Mouse (Mus musculus): ENCODE measurements around the gene Ptrh2. TPM values are rescaled to one million over a fixed set of nuclear protein-coding genes. Genes with fewer than 3 reads are reported as not detected.

Ptrh2 gene
- polyA plus RNA-seq, 1 experiment from 2014 or later: 41.8 TPM

DNA sequence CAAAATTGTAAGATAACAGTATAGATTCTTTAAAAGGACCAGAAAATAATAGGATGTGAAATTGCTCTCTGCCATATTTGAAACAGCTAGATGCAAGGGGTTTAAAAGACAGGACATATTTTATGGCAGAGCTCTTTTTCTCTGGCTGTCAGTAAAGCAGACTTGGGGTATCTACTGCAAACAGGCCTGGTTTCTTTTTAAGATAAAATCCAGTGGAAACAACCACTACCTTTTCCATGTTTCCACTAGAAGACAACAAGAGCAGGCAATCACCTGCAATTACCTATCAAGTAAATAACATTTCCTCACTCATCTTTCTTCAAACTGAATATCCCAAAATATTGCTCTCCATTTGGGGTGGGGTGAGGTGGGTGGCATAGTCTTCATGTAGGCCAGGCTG is 19.8 kb upstream of the Ptrh2 start:
- Histone ChIP-seq H3K9ac (ENCODE audit: low read length) (no peak overlapping the region), H3K27ac (ENCODE audit: low read depth, low read length) (no peak overlapping the region), H3K36me3 (ENCODE audit: control insufficient read depth, insufficient read depth, low read length) (no peaks in the 10 kb centered on the region), H3K4me3 (ENCODE audit: low read depth, low read length) (no peak overlapping the region), H3K27me3 (ENCODE audit: control insufficient read depth, insufficient read depth, low read length) (no peaks in the 10 kb centered on the region), H3K4me1 (ENCODE audit: control insufficient read depth, insufficient read depth, low read length) (no peaks in the 10 kb centered on the region), H3K4me2 (no peak overlapping the region), H3K9me3 (ENCODE audit: control insufficient read depth, low read length) (no peaks in the 10 kb centered on the region)
- DNase-seq (ENCODE audit: low spot score, missing footprints): no peak
- no peak for ATAC-seq (ENCODE audit: low FRiP score)

DNA sequence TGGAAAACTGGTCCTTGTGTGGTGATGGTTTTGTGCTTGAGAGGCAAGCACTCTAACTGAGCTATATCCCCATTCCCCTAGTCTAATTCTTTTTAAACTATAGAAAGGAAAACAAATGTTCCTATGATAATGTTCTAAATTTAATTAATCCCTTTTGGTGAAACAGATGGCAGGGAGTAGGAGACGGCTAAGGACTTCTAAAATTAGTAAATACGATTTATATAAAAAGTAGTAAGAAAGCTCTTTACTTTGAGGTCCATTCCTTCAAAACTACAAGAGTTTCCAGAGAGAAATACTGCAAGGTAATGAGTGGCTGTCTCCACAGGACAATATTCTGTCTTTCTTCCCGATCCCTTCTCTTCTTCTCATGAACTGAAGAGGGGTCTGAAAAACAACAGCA is 19.4 kb upstream of the Ptrh2 start:
- 89% methylated on average over 3 of the region's 3 CpGs for WGBS
- Histone ChIP-seq H3K27ac (ENCODE audit: low read depth, low read length) (no peak overlapping the region), H3K4me2 (no peak overlapping the region), H3K27me3 (ENCODE audit: control insufficient read depth, insufficient read depth, low read length) (no peaks in the 10 kb centered on the region), H3K4me1 (ENCODE audit: control insufficient read depth, insufficient read depth, low read length) (no peaks in the 10 kb centered on the region), H3K9ac (ENCODE audit: low read length) (no peak overlapping the region), H3K4me3 (ENCODE audit: low read depth, low read length) (no peak overlapping the region), H3K36me3 (ENCODE audit: control insufficient read depth, insufficient read depth, low read length) (no peaks in the 10 kb centered on the region), H3K9me3 (ENCODE audit: control insufficient read depth, low read length) (no peaks in the 10 kb centered on the region)
- DNase-seq (ENCODE audit: low spot score, missing footprints) (no peak), ATAC-seq (ENCODE audit: low FRiP score) (no peak)

DNA sequence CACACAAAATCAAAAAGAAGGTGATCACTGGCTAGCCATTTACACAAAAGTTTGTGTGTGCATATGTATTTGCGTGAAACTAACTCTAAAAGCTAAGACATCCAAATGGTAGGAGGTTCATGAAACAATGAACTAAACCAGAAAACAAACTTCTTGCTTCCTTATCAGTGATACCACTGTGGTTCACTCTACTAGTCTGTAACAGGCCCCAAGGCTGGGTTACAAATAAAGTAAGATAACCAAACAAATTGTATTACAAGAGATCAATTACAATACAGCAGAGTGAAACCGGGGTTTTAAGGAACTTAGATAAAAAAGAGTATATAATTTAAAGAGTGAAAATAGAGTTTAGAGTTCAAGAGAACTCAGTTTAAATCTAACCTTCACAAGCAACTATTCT is 16.2 kb upstream of the Ptrh2 start:
- H3K4me3 ChIP-seq (ENCODE audit: low read depth, low read length): no peak overlapping the region
- no peaks in the 10 kb centered on the region for H3K9me3 ChIP-seq (ENCODE audit: control insufficient read depth, low read length)
- no peak for DNase-seq (ENCODE audit: low spot score, missing footprints)
- H3K27me3 ChIP-seq (ENCODE audit: control insufficient read depth, insufficient read depth, low read length): no peaks in the 10 kb centered on the region
- ATAC-seq (ENCODE audit: low FRiP score): no peak
- no peak overlapping the region for H3K9ac ChIP-seq (ENCODE audit: low read length)
- no peaks in the 10 kb centered on the region for H3K4me1 ChIP-seq (ENCODE audit: control insufficient read depth, insufficient read depth, low read length)
- no peaks in the 10 kb centered on the region for H3K36me3 ChIP-seq (ENCODE audit: control insufficient read depth, insufficient read depth, low read length)
- WGBS: 93% methylated on average over 2 of the region's 2 CpGs
- no peak overlapping the region for H3K27ac ChIP-seq (ENCODE audit: low read depth, low read length)
- H3K4me2 ChIP-seq: no peak overlapping the region

DNA sequence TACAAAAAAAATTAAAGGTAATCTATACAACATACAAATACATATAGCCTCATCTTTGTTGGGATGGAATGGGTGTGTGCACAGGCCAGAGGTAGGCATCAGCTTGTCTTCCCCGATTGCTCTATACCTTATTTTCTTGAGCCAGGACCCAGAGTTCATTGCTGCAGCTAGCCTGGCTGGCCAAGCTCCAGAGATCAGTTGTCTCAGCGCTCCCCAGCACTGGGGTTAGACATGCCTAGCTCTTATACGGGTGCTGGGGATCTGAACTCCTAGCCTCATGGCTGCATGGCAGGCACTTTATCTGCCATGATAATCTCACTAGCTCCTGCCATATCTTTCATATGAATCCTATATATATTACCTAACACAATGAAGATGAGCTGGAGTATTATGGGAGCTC is 15.6 kb upstream of the Ptrh2 start:
- Histone ChIP-seq H3K4me2 (no peak overlapping the region), H3K27ac (ENCODE audit: low read depth, low read length) (no peak overlapping the region), H3K36me3 (ENCODE audit: control insufficient read depth, insufficient read depth, low read length) (no peaks in the 10 kb centered on the region), H3K9me3 (ENCODE audit: control insufficient read depth, low read length) (no peaks in the 10 kb centered on the region), H3K9ac (ENCODE audit: low read length) (no peak overlapping the region), H3K27me3 (ENCODE audit: control insufficient read depth, insufficient read depth, low read length) (no peaks in the 10 kb centered on the region), H3K4me3 (ENCODE audit: low read depth, low read length) (no peak overlapping the region), H3K4me1 (ENCODE audit: control insufficient read depth, insufficient read depth, low read length) (no peaks in the 10 kb centered on the region)
- ATAC-seq (ENCODE audit: low FRiP score) (no peak), DNase-seq (ENCODE audit: low spot score, missing footprints) (no peak)
- WGBS: 91% methylated on average over 3 of the region's 3 CpGs

DNA sequence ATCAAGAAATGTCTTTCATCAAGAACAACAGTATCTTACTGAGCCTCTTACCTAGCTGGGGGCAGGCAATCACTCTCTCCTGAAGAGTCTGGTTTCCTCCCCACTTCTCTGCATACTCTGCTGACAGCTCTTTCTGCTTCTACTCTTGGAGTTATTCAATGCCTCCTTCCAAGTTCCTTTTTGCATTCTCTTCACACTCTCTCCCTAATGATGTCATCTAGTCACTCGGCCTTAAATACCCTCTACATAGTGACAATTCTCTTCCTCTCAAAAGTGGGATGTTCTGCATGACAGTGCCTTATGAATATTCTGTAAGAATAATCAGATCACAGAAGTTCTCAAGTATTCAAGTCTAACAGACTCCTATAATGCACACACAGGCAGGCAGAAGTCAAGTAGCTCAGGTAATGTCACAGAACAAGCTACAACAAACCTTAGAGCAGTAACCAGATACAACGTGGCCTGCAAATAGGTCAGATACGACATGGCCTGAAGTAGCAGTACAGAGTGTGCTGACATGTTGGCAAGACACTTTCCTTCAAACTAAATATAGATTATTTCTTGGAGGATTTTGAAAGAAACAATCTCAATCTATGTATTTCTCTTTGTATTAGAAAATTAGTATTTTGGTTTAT is 12.6 kb upstream of the Ptrh2 start:
- H3K36me3 ChIP-seq (ENCODE audit: control insufficient read depth, insufficient read depth, low read length): no peaks in the 10 kb centered on the region
- H3K4me3 ChIP-seq (ENCODE audit: low read depth, low read length): no peak overlapping the region
- WGBS: 66% methylated on average over 3 of the region's 3 CpGs
- DNase-seq (ENCODE audit: low spot score, missing footprints): no peak
- no peaks in the 10 kb centered on the region for H3K4me1 ChIP-seq (ENCODE audit: control insufficient read depth, insufficient read depth, low read length)
- ATAC-seq (ENCODE audit: low FRiP score): no peak
- H3K9me3 ChIP-seq (ENCODE audit: control insufficient read depth, low read length): no peaks in the 10 kb centered on the region
- H3K27ac ChIP-seq (ENCODE audit: low read depth, low read length): no peak overlapping the region
- no peaks in the 10 kb centered on the region for H3K27me3 ChIP-seq (ENCODE audit: control insufficient read depth, insufficient read depth, low read length)
- H3K4me2 ChIP-seq: no peak overlapping the region
- no peak overlapping the region for H3K9ac ChIP-seq (ENCODE audit: low read length)

DNA sequence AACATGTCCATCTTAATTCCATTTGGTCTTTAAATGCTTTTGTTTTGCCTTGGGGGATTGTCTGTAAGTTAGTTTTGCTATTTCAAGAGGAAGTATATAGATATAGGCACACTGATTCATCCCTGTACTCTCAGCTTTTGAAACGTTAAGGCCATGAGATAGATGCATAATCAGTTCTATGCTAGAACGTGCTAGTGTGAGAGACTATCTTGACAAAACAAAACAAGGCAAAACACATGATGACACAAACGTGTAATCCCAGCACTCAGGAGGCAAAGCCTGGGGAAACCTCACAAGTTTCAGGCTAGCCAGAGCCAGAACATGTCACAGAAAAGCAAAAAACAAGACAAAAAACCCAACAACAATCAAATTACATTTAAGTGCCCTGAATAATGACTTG is 11.0 kb upstream of the Ptrh2 start:
- Histone ChIP-seq H3K9me3 (ENCODE audit: control insufficient read depth, low read length) (no peaks in the 10 kb centered on the region), H3K4me1 (ENCODE audit: control insufficient read depth, insufficient read depth, low read length) (no peaks in the 10 kb centered on the region), H3K36me3 (ENCODE audit: control insufficient read depth, insufficient read depth, low read length) (no peaks in the 10 kb centered on the region), H3K4me2 (no peak overlapping the region), H3K27ac (ENCODE audit: low read depth, low read length) (no peak overlapping the region), H3K27me3 (ENCODE audit: control insufficient read depth, insufficient read depth, low read length) (no peaks in the 10 kb centered on the region), H3K4me3 (ENCODE audit: low read depth, low read length) (no peak overlapping the region), H3K9ac (ENCODE audit: low read length) (no peak overlapping the region)
- DNase-seq (ENCODE audit: low spot score, missing footprints) (no peak), ATAC-seq (ENCODE audit: low FRiP score) (no peak)
- WGBS: 86% methylated on average over 3 of the region's 3 CpGs

DNA sequence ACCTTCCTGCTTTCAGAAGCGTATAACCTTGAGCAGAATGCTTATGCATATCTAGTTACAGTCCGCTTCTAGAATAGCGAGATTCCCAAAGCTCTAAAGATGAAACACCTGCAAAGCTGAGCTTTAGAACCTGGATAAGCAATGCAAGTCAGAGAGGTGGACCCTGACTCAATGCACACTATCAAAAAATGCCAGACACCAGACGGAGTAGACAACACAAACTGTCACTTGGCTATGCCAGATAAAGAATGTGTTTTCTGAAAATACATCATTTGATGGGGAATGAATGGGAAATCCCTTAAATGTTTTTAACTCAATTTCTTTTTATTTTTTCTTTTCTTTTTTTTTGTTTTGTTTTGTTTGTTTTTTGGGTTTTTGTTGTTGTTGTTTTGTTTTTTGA is 8.3 kb upstream of the Ptrh2 start:
- Histone ChIP-seq H3K4me2 (no peak overlapping the region), H3K36me3 (ENCODE audit: control insufficient read depth, insufficient read depth, low read length) (no peaks in the 10 kb centered on the region), H3K27me3 (ENCODE audit: control insufficient read depth, insufficient read depth, low read length) (no peaks in the 10 kb centered on the region), H3K9ac (ENCODE audit: low read length) (no peak overlapping the region), H3K4me3 (ENCODE audit: low read depth, low read length) (no peak overlapping the region), H3K9me3 (ENCODE audit: control insufficient read depth, low read length) (no peaks in the 10 kb centered on the region), H3K4me1 (ENCODE audit: control insufficient read depth, insufficient read depth, low read length) (no peaks in the 10 kb centered on the region), H3K27ac (ENCODE audit: low read depth, low read length) (no peak overlapping the region)
- ATAC-seq (ENCODE audit: low FRiP score): no peak
- no peak for DNase-seq (ENCODE audit: low spot score, missing footprints)
- WGBS: 97% methylated on average over 4 of the region's 4 CpGs

DNA sequence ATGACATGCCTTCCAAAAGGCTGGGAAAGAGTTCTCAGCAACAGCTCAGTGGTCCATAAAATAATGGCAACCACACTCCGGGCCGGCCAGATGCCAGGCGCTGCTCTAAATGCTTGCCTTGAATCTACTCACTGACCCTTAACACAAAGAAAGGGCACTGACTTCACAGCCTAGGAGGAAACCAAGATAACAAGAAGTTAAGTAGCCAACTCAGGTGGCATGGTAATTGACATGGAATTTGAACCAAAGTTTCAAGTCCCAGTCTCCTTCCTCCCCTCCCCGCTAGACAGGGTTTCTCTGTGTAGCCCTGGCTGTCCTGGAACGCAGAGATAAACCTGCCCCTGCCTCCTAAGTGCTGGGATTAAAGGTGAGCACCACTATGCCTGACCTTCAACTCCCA is 4.8 kb upstream of the Ptrh2 start:
- no peak overlapping the region for H3K9ac ChIP-seq (ENCODE audit: low read length)
- H3K27me3 ChIP-seq (ENCODE audit: control insufficient read depth, insufficient read depth, low read length): no peaks in the 10 kb centered on the region
- no peak overlapping the region for H3K4me2 ChIP-seq
- no peak overlapping the region for H3K27ac ChIP-seq (ENCODE audit: low read depth, low read length)
- no peak overlapping the region for H3K4me3 ChIP-seq (ENCODE audit: low read depth, low read length)
- ATAC-seq (ENCODE audit: low FRiP score) (no peak), DNase-seq (ENCODE audit: low spot score, missing footprints) (no peak)
- no peaks in the 10 kb centered on the region for H3K9me3 ChIP-seq (ENCODE audit: control insufficient read depth, low read length)
- no peaks in the 10 kb centered on the region for H3K36me3 ChIP-seq (ENCODE audit: control insufficient read depth, insufficient read depth, low read length)
- peaks cover 8% of the 10 kb centered on the region for H3K4me1 ChIP-seq (ENCODE audit: control insufficient read depth, insufficient read depth, low read length)
- WGBS: 35% methylated on average over 5 of the region's 5 CpGs

DNA sequence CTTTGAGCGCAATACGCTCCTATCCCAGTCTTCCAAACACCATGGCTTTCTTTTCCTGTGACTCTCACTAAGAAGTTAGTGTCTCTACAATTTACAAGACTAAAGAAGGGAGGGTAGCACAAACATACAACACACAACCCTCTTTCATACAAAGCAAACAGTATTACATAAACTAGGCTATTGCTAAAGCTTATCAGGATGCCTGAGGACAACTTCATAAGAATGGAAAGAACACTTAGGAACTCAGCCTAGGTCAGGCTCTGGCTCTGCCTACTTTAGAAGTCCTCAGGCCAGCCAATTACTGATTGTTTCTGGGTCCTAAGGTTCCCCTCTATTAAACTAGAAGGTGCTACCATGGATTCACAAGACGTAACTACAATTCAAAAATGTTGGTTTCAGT is 3.1 kb upstream of the Ptrh2 start:
- no peak overlapping the region for H3K9ac ChIP-seq (ENCODE audit: low read length)
- no peak overlapping the region for H3K27ac ChIP-seq (ENCODE audit: low read depth, low read length)
- H3K9me3 ChIP-seq (ENCODE audit: control insufficient read depth, low read length): no peaks in the 10 kb centered on the region
- no peaks in the 10 kb centered on the region for H3K27me3 ChIP-seq (ENCODE audit: control insufficient read depth, insufficient read depth, low read length)
- H3K4me3 ChIP-seq (ENCODE audit: low read depth, low read length): no peak overlapping the region
- no peak overlapping the region for H3K4me2 ChIP-seq
- peaks cover 20% of the 10 kb centered on the region for H3K4me1 ChIP-seq (ENCODE audit: control insufficient read depth, insufficient read depth, low read length)
- H3K36me3 ChIP-seq (ENCODE audit: control insufficient read depth, insufficient read depth, low read length): no peaks in the 10 kb centered on the region
- ATAC-seq (ENCODE audit: low FRiP score) (no peak), DNase-seq (ENCODE audit: low spot score, missing footprints) (no peak)
- WGBS: 95% methylated on average over 3 of the region's 3 CpGs

DNA sequence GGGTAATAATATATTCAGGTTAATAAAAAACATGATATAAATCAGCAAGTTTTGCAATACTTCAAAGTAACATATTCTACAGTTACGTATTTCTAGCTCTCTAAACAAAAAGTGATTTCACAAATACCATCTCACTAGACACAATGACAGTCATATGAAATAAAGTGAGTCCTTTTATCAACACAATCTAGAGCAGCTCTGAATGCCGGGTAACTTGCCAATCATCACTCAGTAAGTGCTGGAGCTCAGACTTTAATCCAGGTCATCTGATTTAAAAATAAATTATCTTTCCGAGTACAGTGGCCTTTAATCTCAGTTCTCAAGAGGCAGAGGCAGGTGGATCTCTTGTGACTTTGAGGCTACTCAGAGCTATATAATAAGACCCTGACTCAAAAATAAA is 2.4 kb upstream of the Ptrh2 start:
- H3K27me3 ChIP-seq (ENCODE audit: control insufficient read depth, insufficient read depth, low read length): no peaks in the 10 kb centered on the region
- WGBS: 88% methylated on average over 3 of the region's 3 CpGs
- ATAC-seq (ENCODE audit: low FRiP score) (no peak), DNase-seq (ENCODE audit: low spot score, missing footprints) (no peak)
- no peak overlapping the region for H3K4me2 ChIP-seq
- H3K36me3 ChIP-seq (ENCODE audit: control insufficient read depth, insufficient read depth, low read length): no peaks in the 10 kb centered on the region
- no peaks in the 10 kb centered on the region for H3K9me3 ChIP-seq (ENCODE audit: control insufficient read depth, low read length)
- H3K27ac ChIP-seq (ENCODE audit: low read depth, low read length): no peak overlapping the region
- H3K9ac ChIP-seq (ENCODE audit: low read length): no peak overlapping the region
- peaks cover 20% of the 10 kb centered on the region for H3K4me1 ChIP-seq (ENCODE audit: control insufficient read depth, insufficient read depth, low read length)
- H3K4me3 ChIP-seq (ENCODE audit: low read depth, low read length): no peak overlapping the region
